Mouse (Mus musculus): Measurements from ENCODE around the gene Meis1.

DNA sequence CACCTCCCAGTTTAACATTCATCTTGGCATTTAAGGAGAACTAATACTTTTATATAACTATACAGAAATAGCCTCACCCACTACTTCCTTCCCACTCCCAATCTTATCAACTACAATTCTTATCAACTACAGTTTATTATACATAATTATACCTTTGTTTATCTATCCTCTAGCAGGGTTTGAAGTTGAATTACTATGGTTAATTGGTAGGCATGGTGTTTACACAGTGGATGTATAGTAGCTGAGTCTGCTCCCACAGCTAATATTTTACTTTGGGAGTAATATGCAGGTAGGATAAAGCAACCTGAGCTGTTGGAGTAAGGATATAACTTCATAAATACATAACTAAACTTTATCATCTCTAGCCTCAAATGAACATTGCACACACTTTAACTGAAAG lies 188.7 kb downstream of the Meis1 start:
- TF ChIP-seq EP300 (IDR thresholded peaks at IDR 0.05; ENCODE audit: low read depth) (no peak), CTCF (IDR thresholded peaks at IDR 0.05; ENCODE audit: low read depth) (no peak)
